Mouse (Mus musculus) heart, adult 9 months (tissue): ENCODE measurements around the gene Gm16440.
"Not testable (repeated sequence)": the region's sequence is repeated elsewhere in the genome, so short reads cannot be mapped to it uniquely, and the experiment has no call there.

ENCODE experiments used
- DNase-seq, 2 experiments: peaks; one replicate each; pipeline ENCODE4 v3.0.0; 2022; ENCODE audit warnings: low spot score in 2 of 2

Gm16440 gene

GRCm38 (mm10) chr14:6390219-6390618, at the start of gene Gm16440:
Gm16440 (minus strand) TSS chr14:6390319.
- DNase-seq: not testable (repeated sequence)

- DNase-seq: peak; percentile 37 to 63
Measured at GRCm38 (mm10) chr14:6426766-6427165, 36.6 kb upstream of the Gm16440 start.

- DNase-seq: not testable (repeated sequence)
Measured at GRCm38 (mm10) chr14:6426353-6426752, 36.2 kb upstream of the Gm16440 start.

DNA sequence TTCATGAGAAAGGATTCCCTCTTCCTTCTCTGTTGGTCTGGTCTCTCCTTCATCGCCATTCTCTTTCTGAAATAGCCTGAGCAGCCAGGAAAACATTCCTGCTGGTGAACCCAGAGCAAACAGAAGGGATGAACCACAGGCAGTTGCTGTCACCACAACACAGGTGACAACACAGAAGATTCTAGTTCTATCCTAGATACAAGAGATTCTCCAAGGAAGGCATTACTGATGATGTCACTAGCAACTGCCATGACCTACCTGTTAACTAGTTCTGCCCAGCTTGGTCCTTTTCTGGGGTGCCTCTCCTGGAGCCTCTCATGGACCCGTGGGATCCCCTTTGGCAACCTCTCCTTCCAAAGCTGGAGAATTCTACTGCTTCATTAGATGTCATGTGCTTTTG, 22.3 kb upstream of the Gm16440 start, which contains the start of gene Gm3591:
Gene Gm3591, minus strand, starts transcription at position 101 of the 400 bp plus-strand sequence.
- DNase-seq: not testable (repeated sequence)

- DNase-seq: not testable (repeated sequence)
Measured at GRCm38 (mm10) chr14:6343578-6343977, 46.5 kb downstream of the Gm16440 start, which contains the start of gene Gm3618. Gm3618 (minus strand) TSS chr14:6343678.
